Mouse (Mus musculus): Measurements from ENCODE around the gene Pde11a.

Gene Pde11a

DNA sequence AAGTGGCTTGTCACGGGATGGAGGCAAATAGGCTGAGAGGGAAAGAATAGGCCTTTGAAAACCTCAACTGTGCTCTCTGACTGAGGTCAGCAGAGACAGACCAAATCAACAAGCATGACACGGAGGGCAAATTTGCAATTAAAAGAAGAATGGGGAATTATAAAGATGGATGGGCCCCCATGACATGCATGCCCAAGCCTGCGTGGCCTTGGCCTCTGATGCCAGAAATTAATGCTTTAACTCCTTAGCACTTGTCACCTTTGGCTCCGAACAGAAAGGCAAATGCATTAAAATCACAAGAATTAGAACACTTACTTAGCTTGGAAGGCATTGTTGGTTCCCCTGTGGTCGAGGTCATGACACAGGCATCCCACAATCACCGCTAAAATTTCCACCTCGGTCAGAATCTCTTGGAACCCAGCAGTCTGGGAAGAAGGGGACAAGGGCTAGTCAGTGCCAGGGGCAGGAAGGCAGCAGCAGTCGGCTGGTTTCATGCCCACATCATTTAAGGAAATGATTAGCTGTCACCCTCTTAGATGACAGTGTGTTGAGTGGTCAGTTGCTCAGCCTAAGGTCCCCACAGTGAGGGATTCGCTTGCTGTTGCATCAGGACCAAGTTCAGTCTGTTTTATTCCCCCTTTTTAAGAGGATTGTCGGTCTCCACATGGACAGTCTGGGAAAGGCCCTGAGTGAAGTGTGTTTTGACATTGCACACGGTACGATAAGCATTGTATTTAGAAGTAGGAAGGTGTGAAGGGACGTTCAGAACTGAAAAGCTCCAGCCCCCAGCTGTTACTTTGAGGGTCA, 279.7 kb downstream of the Pde11a start:
- no peak for DNase-seq (ENCODE audit: low read depth, low spot score)

- DNase-seq (ENCODE audit: low read depth, low spot score): no peak
Observed at GRCm38 (mm10) chr2:76057555-76057954, 281.0 kb downstream of the Pde11a start.

GRCm38 (mm10) chr2:76053748-76054331, 284.7 kb downstream of the Pde11a start:
- DNase-seq (ENCODE audit: low read depth, low spot score): no peak

DNA sequence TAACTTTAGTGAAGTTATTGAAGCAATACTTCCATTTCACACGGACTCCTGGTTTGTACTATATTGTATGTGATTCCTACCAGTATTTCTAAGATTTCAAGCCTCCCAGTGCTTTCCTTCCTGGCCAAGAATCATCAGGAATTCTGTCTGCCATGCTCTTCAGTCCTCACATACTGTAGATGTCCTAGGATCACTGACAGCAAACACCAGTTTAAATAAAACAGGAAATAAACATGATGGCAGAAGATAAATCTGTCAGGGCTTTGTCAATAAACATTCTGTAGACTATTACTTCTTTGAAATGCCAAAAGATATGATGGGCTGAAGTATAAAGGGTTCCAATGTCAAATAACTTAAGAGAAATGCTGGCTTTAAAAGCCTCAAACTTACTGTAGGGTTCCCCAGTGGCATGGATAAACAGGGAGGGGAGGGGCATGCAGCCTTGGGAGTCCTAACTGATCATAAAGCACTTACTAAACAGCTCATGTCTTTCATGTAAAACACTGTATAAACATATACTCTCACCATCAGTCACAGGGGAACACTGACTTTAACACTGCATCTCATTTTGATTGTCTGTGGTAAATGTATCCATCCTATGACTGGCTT, 285.6 kb downstream of the Pde11a start:
- no peak for DNase-seq (ENCODE audit: low read depth, low spot score)

DNA sequence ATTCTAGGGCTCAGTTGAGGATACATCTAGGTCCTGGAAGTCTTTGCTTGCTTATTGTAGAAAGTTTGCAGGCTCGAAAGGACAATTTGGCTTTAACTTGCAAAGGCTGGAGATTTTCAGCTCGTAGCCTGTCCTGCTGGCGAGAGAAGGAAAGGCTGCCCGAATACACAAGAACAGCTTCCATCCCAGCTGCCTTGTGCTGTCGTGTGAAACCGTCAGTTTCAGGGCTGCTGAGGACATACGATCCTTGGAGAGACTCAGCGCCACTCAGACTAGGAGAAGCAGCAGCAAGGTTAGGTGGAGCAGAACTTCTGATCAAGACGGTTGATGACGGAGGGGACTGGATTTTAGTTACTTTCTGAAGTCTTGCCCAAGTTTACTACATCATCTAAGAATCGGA, 287.2 kb downstream of the Pde11a start:
- DNase-seq (ENCODE audit: low read depth, low spot score): no peak

GRCm38 (mm10) chr2:76050911-76051310, 287.7 kb downstream of the Pde11a start:
- no peak for DNase-seq (ENCODE audit: low read depth, low spot score)

- DNase-seq (ENCODE audit: low read depth, low spot score): no peak
Observed at GRCm38 (mm10) chr2:76050092-76050491, 288.5 kb downstream of the Pde11a start.

GRCm38 (mm10) chr2:76049529-76049928, 289.0 kb downstream of the Pde11a start:
- no peak for DNase-seq (ENCODE audit: low read depth, low spot score)

DNA sequence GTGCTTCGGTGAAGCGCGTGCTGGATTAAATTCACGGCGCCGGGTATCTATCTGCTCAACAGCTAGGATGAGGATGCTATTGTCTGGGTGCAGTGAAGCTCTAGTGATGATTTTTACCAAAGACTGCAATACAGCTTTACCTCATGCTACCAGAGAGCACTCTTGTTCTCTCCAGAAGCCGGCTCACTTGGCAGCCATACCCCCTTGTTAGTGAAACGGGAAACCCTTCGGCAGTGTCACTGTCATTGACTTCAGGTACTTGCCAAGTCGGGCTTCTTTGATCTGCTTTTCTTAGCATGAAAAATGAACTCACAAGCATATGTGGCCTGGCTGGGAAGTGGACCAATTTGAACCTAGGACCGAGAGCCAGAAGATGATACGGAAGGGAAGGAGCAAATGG, 290.8 kb downstream of the Pde11a start:
- DNase-seq (ENCODE audit: low read depth, low spot score): no peak

GRCm38 (mm10) chr2:76042210-76042609, 296.4 kb downstream of the Pde11a start:
- no peak for DNase-seq (ENCODE audit: low read depth, low spot score)

DNA sequence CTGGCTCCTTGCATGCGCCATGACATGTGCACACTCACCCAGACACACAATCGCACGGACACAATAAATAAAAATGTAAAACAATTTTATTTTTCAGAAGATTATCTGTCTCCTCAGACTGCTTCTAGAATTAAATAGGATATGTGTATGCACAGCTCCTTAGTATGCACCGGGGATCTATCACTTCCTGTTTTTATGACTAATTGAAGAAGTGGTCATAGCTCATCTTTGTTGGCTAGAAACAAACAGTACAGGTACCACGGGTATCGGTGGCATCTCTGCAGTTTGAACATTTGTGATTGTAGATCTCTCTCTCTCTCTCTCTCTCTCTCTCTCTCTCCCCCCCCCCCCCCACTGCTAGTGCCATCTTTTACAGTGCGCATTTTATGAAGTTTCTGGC, 298.5 kb downstream of the Pde11a start:
- DNase-seq (ENCODE audit: low read depth, low spot score): no peak

GRCm38 (mm10) chr2:76030080-76030479, 308.5 kb downstream of the Pde11a start:
- no peak for DNase-seq (ENCODE audit: low read depth, low spot score)

GRCm38 (mm10) chr2:76029081-76029901, 309.3 kb downstream of the Pde11a start:
- no peak for DNase-seq (ENCODE audit: low read depth, low spot score)

GRCm38 (mm10) chr2:76016890-76017289, 321.7 kb downstream of the Pde11a start:
- DNase-seq (ENCODE audit: low read depth, low spot score): no peak

DNA sequence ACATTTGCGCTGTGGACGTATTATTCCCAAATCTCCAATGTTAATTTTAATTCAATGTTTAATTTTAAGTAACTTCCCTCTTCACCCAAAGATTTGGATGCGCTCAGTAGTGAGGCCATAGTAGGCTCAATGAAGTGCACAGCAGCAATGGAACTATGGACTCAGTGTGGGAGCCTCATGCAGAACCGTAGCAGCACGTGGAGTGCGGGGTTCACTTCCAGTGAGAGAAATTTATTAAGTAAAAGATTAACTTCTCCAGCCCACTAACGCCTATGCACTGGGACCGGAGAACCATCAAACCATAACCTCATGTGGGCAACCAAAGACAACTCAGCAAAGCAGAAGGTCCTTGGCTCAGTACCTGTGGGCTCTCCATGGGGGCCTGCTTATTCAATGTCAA, 322.4 kb downstream of the Pde11a start:
- DNase-seq (ENCODE audit: low read depth, low spot score): no peak

DNA sequence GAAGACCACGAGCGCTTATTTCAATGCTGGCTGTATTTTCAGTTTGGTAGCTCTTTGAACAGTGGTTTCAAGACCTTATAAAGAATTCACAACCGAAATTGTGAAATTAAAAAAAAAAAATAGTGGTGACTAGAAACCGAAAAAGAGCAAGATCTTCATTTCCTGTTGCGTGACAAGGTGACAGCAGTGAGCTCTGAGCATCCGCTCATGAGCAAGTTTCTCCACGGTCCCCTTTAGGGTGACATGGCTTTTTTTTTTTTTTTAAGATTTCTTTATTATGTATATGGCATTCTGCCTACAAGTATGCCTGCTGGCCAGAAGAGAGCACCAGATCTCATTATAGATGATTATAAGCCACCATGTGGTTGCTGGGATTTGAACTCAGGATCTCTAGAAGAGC, 323.1 kb downstream of the Pde11a start:
- no peak for DNase-seq (ENCODE audit: low read depth, low spot score)

GRCm38 (mm10) chr2:76014659-76015058, 323.9 kb downstream of the Pde11a start:
- no peak for DNase-seq (ENCODE audit: low read depth, low spot score)

- no peak for DNase-seq (ENCODE audit: low read depth, low spot score)
Observed at GRCm38 (mm10) chr2:76006194-76006593, 332.4 kb downstream of the Pde11a start.

GRCm38 (mm10) chr2:76002899-76003298, 335.7 kb downstream of the Pde11a start:
- no peak for DNase-seq (ENCODE audit: low read depth, low spot score)

- no peak for DNase-seq (ENCODE audit: low read depth, low spot score)
Observed at GRCm38 (mm10) chr2:76001392-76001791, 337.2 kb downstream of the Pde11a start.

GRCm38 (mm10) chr2:75999636-76000035, 338.9 kb downstream of the Pde11a start:
- no peak for DNase-seq (ENCODE audit: low read depth, low spot score)

- DNase-seq (ENCODE audit: low read depth, low spot score): no peak
Observed at GRCm38 (mm10) chr2:75998692-75999091, 339.9 kb downstream of the Pde11a start.

Data from retina, adult 2 months (tissue).